Mouse (Mus musculus): ENCODE measurements at regions not wholly inside any gene's neighbourhood (a gene's known extent, or its start where the extent isn't known, plus 50 kb on each side); places are given as distances from the start of the nearest gene placed in this dataset.

DNA sequence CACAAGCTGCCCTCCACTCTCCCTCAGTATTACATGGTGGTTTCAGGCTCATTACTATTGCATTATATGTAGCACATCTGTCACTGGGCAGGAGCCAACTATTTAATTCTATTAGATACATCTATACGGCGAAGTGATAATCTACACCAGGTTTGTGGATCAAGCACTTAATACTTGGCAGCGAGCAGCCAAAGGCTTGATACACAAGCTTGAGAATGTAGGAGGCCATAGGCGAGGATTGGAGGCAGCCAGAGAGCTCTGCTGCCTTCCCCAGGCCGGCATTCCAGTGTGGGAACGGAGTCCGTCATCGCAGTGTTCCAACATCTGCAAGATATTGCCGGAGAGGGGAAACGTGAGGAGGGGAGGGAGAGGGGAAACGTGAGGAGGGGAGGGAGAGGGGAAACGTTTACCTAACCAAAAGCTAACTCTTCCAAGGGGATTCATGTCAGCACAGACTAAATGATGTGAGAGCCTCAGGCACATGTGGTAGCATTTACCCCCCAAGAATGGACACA is 109.6 kb upstream of the Habp2 start:
- no peak for DNase-seq (ENCODE audit: low read depth, low spot score)

DNA sequence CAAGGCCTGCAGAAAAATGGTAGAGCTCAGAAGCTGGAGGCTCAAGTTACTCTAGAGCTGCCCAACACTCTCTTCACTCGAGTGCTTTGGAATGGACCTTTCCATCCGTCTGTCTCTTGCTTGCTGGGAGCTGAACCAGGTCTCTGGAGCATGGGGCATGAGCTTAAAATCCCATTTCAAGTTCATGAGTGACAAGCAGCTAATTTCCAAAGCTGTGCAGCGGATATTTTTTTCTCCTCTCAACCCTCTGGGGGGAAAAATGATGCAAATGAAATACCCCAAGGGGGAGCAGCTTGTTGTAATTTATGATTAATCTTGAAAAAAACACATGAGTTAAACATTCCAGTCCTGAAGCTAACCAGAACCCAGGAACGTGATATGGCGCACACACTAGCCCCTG is 101.2 kb upstream of the Habp2 start:
- no peak for DNase-seq (ENCODE audit: low read depth, low spot score)

DNA sequence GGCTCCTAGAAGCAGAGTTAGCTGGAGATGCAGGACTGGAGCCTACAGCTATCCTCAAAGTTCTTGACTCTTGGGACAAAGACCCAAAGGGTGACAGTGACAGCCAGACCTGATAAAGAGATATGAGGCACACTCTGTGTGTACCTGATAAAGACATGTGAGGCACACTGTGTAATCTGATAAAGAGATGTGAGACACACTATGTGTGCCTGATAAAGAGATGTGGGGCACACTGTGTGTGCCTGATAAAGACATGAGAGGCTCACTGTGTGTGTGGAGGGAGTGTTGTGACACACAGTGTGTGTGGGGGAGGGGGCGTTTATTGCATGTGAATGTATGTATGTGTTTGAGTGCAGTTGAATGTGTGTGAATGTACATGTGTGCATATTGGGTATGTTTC is 97.8 kb upstream of the Habp2 start:
- no peak for DNase-seq (ENCODE audit: low read depth, low spot score)

DNA sequence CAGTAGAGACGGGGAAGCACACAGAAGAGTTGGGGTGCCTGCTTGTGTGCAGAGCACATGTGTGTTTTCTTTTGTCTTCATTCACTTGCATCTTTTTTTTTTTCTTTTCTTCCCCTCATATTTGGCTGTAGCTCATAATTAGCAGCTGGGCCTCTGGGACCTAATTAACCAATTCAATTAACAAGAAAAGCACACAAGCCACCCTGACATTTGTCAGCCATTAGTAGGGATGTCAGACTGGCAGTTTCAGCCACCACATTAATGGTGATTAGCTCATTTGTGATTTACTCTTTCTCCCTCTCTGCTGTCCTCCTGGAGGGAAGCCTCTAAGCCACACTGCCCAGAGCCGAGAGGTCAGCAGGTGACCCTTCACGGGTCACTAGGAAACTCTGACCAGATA is 96.7 kb upstream of the Habp2 start:
- no peak for DNase-seq (ENCODE audit: low read depth, low spot score)

DNA sequence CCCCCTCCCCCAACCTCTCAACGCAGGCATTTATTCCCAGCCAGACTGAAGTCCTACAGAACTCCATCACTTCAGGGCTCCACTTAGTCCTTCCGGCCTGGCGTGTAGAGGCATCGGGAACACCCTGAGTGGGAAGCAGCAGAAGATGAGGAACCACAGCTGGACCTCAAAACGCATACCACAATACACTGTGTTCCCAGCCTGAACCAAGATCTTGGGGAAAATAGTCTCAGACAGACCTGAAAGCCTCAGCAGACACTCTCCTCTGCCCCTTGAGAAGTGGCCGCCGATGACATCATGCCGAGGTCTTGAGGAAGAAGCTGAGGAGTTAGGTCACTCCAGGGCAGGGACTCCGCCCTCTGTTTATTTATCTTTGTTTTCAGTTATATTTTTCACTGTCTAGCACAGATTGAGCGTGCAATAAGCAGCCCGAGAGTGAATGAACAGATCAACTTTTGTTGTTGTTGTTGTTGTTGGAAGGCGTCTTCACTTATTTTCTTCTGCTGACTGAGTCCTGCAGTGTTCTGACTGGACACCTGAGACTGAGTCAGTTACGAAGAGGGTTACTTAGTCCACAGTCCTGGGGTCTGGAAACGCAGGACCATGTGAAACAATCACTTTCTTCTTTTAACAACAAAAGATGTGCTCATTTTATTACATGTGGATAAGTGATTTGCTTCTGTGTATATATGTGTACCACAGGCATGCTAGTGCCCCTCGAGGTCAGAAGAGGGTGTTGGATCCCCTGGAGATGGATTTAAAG is 88.3 kb upstream of the Habp2 start:
- no peak for DNase-seq (ENCODE audit: low read depth, low spot score)

DNA sequence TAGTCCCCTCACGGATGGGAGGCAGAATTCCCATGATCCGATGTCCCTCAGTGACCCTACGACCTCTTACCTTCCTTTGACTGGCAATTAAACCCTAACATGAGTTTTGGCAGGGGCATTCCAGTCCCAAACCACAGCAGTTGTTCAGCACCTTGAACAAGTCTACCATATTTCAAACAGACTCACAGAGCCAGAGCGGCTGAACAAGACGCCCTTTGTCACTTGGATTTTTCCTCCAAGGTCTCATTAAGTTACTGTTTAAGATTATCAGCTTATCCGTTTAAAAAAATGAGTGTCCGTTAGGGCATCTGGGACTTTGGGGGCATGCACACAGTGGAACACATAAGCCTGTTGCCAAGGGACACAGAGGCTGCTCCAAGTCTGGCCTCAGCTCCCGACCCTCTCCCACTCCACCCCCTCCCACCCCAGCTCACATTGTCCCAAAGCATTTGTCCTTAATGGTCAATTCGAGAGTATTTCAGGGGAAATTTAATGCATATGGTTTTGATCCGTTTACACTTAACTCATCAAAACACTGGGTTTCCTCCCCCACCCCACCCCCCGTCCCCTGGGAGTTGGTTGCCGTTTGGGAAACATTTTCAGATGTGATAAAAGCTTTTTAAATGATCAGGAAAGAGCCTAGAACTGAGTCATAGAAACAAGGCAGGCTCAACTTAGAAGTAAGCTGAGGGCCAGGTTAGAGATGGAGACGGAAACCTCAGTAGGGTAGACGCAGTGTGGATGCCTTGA is 87.4 kb upstream of the Habp2 start:
- DNase-seq (ENCODE audit: low read depth, low spot score): no peak

DNA sequence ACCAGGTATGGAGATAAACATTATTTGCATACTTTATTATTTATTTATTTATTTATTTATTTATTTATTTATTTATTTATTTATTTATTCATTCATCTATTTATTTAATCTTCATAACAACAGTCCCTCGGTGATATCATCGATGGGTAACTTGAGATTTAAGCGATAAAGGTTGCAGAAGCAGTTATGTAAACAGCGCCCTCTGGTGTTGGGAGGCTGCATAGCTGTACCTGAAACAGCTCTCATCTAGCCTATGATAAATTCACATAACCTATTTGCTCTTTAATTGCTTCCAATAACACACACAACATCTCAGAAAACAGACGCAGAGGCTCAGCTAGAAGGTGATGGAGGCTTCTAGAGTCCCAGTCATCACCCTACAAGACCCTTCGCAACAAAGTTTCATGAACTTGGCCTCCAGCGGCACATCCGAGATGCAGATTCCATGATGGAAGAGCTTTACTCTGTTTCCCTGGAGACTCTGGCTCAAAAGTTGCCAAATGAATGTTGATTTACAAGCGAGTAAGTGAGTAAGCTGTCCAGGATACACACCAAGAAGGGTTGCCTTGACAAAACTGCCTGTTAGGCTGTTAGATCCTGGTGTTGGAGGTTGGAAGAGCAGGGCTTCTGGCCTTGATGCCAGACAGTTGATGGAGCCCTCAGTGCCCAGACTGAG is 85.8 kb upstream of the Habp2 start:
- DNase-seq (ENCODE audit: low read depth, low spot score): no peak

DNA sequence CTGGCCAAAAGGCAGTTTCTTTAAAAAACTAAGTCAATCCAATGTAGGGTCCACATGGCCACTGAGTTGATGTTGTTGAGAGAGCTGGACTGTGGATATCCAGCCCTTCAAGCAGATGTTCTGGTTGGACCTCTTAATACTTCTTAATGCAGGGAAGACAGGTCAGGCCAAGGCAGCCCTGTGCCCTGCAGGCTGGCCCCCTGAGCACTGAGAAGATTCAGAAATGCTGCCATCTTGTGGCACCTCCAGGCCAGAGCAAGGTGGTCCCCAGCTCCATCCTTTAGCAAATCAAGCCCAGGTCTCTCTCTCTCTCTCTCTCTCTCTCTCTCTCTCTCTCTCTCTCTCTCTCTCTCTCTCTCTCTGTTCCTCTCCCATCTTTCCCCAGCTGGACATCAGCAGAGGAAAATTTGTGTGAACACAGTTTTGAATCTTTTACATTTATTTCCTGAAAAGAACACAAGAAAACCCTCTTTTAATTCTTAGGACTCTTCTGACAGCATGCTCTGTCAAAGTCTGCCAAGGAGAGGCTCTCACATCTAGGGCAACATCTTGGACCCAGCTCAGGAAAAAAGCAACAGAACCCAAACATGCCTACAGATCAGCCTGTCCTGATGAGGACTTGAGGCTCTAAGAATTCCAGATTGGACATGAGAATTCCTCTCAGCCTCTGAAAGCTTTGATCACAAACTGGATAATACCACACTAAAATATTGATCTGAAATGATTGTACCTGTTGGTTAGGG is 85.0 kb upstream of the Habp2 start:
- no peak for DNase-seq (ENCODE audit: low read depth, low spot score)

DNA sequence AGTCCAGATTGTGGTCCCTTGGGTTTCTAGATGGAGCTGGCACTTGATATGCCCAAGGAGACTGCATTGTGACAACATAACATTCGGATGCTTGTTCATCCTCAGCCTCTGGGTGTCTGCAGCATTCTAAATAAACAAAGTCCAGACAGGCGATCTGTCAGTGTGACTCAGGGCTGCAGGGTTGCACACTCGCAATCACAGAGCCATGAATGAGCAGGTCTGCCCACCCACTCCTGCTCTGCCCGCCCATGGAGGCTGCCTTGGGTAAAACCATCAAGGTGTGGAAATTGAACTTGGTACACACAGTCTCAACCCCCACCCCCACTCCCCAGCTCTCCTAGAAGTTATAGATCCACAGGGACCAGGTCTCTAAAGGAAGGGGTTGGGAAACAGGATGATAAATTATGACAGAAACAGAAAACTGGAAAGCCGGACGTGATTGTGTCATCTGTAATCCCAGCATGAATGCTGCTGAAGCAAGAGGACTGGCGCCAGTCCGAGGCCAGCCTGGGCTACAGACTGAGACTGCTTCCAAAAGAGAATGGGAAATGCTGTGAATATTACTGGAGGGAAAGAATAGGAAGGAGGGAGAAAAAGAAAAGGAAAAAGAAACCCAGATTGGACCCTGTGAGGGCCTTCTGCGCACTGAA is 84.3 kb upstream of the Habp2 start:
- no peak for DNase-seq (ENCODE audit: low read depth, low spot score)

DNA sequence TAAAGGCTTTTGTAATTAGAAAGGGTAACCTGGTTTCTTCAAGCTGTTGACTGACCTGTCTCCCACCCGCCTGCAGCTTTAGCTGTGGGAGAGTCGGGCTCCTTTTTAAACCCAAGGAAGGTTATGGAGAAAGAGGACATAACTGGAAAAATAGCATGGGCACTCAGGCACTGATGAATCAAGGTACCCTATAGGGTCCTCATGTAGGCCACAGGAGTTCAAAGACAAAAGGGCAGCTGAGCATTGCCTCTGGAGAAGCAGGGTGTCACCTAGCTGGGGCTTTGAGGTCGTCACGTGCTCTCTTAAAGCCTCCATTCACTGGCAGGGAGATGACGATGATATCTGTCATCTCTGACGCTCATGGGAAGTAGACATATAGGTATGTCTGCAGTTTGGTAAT is 68.4 kb upstream of the Habp2 start:
- no peak for DNase-seq (ENCODE audit: low read depth, low spot score)

DNA sequence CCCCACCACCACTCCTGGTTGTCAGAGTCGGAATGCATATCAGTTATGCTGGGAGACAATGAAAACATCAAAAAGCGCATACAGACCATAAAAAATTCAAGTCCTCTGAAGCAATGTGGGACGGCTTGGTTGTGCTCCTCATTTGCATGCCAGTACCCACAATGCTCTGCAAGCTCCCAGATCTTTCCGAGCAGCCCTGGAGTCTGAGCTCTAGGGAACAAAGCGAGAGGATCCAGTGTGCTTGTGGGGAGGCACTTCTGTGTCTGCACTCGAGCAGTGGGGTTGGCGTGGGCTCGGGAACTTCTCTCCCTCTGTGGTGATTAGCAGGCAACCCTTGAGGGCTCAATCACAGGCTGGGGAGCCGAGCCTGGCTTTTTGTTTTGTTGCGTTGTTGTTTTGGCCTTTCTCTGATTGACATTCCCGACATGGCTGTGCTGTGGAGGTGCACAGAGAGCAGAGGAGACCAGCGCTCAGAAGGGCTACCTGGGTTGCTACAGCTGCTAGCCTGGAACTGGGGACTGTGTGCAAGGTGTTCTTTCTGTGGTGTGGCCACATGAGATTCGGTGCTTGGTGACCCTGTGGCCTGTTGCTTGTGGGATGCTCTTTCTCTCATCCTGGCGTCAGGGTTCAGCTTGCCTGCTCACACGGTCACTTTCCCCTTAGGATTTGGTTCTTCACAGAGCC is 66.1 kb upstream of the Habp2 start:
- no peak for DNase-seq (ENCODE audit: low read depth, low spot score)

DNA sequence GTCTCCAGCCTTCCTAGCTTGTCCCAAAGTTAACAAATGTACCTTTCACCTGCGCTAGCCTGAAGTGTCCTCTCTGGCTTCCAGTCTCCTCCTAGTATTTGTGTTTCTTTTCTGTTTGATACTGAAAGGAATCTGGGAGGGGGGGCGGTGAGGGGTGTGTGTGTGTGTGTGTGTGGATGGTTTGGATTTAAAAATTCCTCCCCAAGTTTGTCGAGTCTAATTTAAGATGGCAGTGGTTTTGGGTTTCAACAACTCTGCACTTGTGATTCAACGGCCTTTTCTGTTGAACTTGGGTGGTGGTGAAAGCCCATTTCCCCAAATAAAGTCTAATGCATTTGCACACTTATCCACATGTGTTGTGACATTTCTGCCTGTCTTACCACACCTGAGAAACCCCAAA is 64.4 kb upstream of the Habp2 start:
- no peak for DNase-seq (ENCODE audit: low read depth, low spot score)

DNA sequence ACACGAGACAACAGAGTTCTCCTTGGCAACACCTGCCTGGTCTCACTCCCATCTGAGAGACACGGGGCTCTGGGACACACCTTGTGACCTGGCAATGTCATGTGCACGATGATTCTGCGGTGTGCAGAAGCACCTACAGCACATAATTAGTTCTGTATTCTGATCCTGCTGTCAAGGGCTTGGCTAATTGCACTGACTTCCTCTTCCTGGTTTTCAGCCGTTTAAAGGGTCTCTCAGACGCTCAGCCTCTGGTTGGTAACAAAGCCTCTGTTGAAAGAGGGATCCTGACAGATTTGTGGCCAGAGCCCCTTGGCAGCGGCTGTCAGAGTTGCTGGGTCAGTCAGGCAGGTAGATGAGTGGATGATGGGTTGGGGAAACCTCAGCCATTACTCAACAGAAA is 61.9 kb upstream of the Habp2 start:
- DNase-seq (ENCODE audit: low read depth, low spot score): no peak

DNA sequence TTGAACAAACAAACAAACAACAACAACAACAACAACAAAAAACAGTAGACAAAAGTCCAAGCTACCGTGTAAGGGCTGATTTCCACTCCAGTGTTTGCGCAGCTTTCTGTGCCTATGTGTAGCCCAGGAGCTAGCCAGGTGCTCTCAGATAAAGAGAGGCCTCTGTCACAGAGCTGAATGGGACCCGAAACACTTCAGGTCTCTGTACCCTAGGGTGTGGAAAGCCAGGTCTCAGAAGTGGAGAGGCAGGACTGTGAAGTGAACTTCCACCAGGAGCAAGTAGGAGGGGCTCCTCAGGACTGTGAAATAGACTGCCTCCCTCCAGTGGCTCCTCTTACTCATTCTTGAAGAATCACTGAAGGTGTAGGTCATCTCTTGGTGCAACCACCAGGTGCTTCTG is 61.4 kb upstream of the Habp2 start:
- DNase-seq (ENCODE audit: low read depth, low spot score): no peak

DNA sequence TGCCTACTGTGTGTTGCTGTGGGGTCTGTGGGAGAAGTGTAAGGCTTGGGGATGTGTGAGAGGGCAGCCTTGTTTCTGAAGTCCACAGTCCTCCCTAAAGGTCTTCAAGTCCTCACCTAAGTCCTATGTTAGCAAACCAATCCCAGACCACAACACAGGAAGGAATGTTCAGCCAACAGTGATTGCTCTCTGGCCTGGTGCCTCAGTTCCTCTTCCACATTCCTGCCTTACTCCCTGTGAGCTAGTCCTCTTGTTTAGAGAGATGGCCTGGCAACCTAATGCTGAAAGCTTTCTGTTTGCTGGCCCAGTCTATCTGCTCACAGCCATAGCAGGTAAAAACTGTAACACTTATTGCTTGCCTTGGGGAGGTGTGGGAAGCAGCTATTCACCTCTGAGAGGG is 58.4 kb upstream of the Habp2 start:
- DNase-seq (ENCODE audit: low read depth, low spot score): no peak

DNA sequence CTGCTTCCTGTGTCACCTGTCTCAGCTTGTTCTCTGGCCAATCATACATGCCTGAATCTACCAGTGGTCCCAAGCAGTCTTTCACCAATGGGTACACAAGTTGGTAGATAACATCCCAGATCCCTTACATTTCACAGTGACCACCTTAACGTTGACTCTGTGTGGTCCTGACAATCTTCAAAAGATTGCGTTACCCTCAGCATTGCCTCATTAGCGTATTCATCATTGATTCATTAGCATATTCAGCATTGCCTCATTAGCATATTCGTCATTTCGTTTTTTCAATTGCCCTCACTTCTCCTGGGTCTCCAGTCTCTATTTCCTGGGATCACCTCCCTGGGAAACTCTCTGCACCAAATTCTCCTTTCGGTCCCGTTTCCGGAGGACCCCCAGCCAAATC is 55.5 kb upstream of the Habp2 start:
- no peak for DNase-seq (ENCODE audit: low read depth, low spot score)

DNA sequence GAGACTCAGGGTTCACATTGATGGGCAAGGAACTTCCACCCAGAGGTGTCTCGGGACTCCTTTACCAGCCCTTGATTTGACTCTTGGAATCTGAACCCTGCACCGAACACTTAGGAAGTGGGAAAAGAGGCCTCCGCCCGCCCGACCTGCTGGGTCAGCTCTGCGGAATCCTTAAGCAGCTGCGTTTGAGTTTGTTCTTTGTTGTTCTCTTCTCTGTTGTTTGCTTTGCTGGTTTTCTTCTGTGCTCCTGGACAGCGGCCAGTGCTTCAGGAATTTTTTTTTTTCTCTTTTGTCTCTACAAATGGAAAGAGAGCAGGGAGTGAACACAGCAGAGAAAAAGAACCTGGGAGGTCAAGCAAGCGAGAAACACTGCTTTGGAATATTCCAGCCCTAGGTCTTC is 55.1 kb upstream of the Habp2 start:
- DNase-seq (ENCODE audit: low read depth, low spot score): no peak

DNA sequence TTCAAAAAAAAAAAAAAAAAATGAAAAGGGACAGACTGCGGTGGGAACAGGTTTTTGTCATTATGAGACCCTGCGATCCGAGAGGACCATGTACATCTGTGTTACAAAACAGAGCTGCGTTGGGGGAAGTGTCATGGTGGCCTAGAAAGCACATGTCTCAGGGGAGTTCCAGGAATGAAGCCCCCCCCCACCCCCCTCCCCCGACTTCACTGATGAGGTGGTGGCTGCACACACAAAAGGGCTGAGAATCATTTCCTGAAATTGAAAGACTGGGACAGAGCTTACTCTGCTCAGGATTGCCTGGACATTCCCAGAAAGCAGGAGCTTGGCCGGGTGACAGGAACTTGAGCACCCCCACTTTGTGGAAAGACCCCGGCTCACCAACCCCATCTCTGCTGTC is 54.7 kb upstream of the Habp2 start:
- no peak for DNase-seq (ENCODE audit: low read depth, low spot score)

DNA sequence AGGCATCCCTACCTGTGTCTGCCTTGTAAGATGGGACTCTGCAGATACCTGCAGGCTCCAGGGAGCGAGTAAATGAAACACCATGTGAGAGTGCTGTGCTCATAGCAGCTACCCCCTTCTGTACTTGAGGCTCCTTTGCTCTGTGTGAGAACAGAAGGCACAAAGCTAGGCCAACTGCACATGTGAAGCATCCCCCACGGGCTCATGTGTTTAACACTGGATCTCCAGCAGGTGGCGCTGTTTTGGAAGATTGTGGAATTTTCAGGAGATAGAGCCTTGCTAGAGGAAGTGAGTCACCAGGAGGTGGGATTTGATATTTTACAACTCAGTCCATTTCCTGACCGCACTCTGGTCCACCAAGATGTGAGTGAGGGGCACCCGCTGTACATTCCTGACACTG is 54.0 kb upstream of the Habp2 start:
- no peak for DNase-seq (ENCODE audit: low read depth, low spot score)

DNA sequence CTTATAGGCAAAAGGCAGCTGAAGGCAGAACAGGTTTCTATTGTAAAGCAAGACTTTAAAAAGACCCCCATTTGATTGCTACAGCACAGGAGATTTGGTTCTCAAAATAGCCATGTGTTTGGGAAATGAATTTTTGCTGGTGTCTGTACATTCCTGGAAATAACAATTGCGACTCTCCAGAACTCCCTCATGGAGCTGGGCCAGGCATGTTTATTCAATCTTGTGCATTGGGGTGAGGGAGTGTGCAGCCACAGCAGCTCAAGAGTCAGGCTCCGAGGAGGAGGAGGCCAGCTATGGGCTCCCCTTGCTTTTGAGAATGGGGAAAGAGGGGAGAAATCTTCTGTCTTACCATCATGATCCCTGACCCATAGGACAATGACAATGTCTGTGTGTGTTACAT is 51.9 kb upstream of the Habp2 start:
- no peak for DNase-seq (ENCODE audit: low read depth, low spot score)
